Mouse (Mus musculus) olfactory bulb, adult 2 months (tissue): ENCODE measurements around the gene Lsm2. TPM values are rescaled to one million over a fixed set of nuclear protein-coding genes. Genes with fewer than 3 reads are reported as not detected.
"Not testable (repeated sequence)": the region's sequence is repeated elsewhere in the genome, so short reads cannot be mapped to it uniquely, and the experiment has no call there.

Experiments used
- H3K27ac ChIP-seq: fragments of 200-500 bp; 2 replicates; pipeline ENCODE4 v1.5.1; 2012; ENCODE audit warnings: low read depth, low read length; ENCODE audit not compliant: insufficient read depth
- H3K4me1 ChIP-seq: fragments of 200-500 bp; 2 replicates; pipeline ENCODE4 v1.6.1; 2012; ENCODE audit warnings: low read length; ENCODE audit not compliant: control insufficient read depth, insufficient read depth
- H3K4me3 ChIP-seq: fragments of 200-500 bp; 2 replicates; pipeline ENCODE4 v1.5.1; 2012; ENCODE audit warnings: mild to moderate bottlenecking, low read depth, low read length, moderate library complexity; ENCODE audit not compliant: insufficient read depth
- CTCF ChIP-seq: fragments of 200-500 bp; IDR thresholded peaks from 2 replicates; pipeline ENCODE4 v1.5.1; 2012; ENCODE audit warnings: low read depth, mild to moderate bottlenecking, low read length, moderate library complexity; ENCODE audit not compliant: insufficient read depth
- POLR2A ChIP-seq: fragments of 200-500 bp; IDR thresholded peaks from 2 replicates; pipeline ENCODE4 v1.6.1; 2012; ENCODE audit warnings: mild to moderate bottlenecking, low read depth, low read length, moderate library complexity; ENCODE audit not compliant: insufficient read depth
- WGBS: fragments of 180-500 bp; shearing (Covaris S2); methylation state at CpG from one replicate; pipeline ENCODE4 v1.1.7; 2018; 5-methylcytosine and 5-hydroxymethylcytosine counted together
- polyA plus RNA-seq: library from polyadenylated mRNA; stranded (reverse); fragments of >200 nt; gene quantifications from 2 replicates; pipeline ENCODE4 v1.2.4, GENCODE M21; 2012; ENCODE audit warnings: low replicate concordance; ENCODE audit not compliant: missing spikeins, insufficient read depth, insufficient read length

The Lsm2 gene
- polyA plus RNA-seq, 1 experiment, result not detected

DNA sequence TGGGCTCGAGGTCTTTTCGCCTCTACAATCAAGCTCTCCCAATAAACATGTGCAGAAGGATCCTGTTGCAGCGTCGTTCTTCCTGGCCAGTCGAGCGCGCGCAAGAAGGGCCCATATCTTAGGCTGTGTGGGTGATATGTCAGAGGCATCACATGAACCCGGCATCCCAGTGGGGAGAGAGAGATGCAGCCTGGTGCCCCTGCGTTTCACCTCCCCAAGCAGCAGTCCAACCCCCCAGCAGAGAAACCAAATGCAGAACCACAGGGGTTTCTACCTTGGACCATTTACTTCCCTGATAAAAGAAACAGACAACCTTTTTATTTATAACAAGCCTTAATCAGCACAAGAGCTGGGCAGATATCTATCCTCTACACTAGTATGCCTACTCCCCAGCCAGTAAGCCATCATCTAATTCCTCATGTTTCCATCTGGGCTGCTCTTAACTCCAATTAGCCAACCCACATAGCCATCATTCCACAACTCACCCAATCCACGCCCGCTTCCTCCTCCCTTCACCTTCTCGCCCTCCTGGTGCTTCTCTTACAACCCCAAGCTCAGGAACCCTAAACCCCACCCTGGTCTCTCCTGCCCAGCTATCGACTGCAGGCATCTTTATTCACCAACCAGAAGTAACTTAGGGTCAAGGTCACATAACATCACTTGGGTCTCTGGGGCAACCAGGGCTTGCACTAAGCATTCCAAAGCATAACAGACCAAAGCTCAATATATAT is 14.9 kb downstream of the Lsm2 start:
- Histone ChIP-seq H3K27ac (no peak overlapping the region), H3K4me1 (peaks cover 4% of the 10 kb centered on the region), H3K4me3 (no peak overlapping the region)
- TF ChIP-seq CTCF (no peak), POLR2A (no peak)
- 92% methylated on average over 13 of the region's 14 CpGs for WGBS

DNA sequence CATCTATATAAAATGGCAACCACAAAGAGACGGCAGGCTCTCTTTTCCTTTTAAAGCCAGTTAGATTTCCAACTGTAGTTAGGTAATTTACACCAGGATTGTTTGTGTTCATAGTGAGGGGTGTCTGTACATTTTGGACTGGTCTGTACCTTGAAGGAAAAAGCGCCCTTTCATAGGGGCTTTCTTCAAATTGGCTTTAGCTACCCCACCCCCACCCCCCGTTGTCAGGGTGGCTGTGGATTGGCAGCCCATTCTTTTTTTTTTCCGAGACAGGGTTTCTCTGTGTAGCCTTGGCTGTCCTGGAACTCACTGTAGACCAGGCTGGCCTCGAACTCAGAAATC is 15.5 kb downstream of the Lsm2 start:
- H3K27ac ChIP-seq, result no peak overlapping the region
- TF ChIP-seq POLR2A (no peak), CTCF (no peak)
- WGBS, result 89% methylated on average over 5 of the region's 5 CpGs
- H3K4me3 ChIP-seq, result no peak overlapping the region
- H3K4me1 ChIP-seq, result peaks cover 4% of the 10 kb centered on the region

DNA sequence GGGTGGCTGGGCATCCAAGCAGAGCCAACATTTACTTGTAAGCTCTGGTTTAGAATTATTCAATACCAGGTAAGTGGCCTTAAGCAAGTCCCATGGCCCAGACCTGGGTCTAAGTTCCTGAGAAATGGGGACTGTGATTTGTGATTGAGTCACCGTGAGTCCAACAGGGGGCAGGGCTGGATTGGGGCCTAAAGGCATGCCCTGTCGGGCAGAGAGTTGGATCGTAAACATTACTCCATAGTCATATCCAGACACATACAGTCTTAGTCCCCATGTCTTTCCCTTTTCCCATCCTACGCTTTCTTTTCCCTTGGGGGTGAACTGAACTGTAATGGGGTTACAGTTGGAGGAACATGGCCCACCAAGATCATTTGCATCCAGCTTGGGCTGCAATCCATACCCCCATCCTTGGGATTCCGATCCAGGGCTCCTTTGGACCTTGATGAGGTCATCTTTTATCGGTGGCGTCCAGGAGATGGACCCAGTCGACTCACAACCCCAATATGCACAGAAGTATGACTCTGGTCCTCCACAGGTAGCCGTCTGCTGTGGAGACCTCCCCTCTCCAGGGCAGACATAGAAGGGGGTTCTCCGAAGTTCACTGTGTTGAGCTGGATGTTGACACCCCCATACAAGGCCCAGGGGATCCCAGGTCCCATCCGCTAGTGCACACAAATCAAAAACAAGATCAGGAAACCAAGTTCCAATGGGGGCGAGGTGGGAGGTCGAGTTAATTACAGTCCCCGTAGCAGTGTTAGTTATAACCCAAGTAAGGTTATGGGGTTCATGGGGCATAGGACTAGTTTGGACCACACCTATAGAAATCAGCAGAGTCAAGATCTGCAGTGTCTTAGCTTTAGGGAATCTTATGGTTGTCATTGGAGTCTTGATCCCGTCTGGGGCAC is 17.1 kb downstream of the Lsm2 start:
- TF ChIP-seq POLR2A, result no peak
- TF ChIP-seq CTCF, result no peak
- Histone ChIP-seq H3K27ac (no peak overlapping the region), H3K4me3 (no peak overlapping the region), H3K4me1 (peaks cover 10% of the 10 kb centered on the region)
- WGBS, result 91% methylated on average over 15 of the region's 15 CpGs

DNA sequence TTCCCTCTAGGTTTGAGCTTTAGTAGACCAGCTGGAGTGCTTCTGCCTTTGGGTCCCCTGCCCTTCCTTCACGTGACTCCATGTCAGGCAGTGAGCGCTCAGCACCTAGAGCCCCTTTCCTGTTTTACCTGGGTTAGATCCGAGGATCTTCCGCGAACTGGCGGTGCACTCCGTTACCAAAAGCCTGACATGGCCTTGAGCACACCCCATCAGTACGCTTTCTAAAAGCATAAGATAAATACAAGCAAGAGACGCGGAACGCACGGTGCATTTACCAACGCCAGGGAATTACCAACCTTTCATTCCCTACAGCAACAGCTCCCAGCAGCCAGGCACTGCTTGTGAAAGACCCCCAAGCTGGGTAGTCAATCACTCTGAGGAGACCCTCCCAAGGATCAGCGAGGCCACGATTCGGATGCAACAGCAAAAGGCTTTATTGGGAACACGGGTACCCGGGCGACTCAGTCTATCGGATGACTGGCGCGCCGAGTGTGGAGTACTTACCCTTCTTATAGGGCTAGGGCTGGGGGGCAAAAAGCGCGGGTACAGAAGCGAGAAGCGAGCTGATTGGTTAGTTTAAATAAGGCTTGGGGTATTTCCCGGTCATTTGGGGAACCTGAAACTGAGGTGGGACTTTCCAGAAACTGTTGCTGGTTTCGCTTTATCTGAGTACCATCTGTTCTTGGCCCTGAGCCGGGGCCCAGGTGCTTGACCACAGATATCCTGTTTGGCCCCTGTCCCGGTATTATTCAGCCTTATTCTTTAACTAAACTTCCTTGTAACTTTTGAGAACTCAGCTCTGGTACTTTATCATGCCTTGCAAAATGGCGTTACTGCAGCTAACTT is 18.4 kb downstream of the Lsm2 start:
- H3K27ac ChIP-seq, result not testable (repeated sequence)
- WGBS, result 18% methylated on average over 30 of the region's 32 CpGs
- Histone ChIP-seq H3K4me1 (peaks cover 10% of the 10 kb centered on the region), H3K4me3 (peak overlapping the region; percentile 84)

DNA sequence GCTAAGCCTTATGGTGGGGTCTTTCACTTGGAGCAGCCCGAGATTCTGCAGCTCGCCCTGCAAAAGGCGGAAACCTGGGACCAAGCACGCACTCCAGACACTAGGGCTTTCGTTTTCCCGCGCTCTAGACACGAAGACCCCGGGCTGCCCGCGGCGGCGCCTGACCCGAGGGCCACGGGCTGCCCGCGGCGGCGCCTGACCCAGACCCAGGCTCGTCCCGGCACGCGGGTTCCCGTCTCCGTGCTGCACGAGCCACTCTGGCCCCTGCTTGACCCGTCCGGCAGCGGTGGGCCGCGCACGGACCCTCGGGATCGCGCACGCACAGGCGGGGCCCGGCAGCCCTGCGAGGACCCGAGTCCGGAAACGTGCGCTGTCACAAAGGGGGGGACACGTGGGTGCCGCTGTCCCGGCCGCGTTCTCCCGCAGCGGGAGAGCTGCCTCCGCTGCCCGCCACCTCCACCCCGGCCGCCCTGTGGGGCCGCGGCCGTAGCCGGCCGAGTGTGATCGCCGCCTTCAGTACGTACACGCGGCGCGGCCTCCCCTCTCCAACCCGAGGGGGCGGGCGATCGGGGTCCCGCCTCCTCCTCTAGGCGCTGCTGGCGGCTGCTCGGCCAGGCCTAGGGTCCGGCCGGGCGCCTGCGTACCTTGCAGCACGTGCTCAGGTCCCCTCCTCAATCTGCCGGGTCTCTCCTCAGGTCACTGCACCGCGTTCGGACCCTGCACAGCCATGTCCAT is 19.2 kb downstream of the Lsm2 start, which contains the start of gene Vars:
TSS of gene Vars (plus strand) at position 271 of the 735 bp plus-strand sequence.
- peaks cover 10% of the 10 kb centered on the region for H3K4me1 ChIP-seq
- H3K27ac ChIP-seq, result peak within 1 kb of the TSS; percentile 59
- TF ChIP-seq CTCF, result no peak
- peak; percentile 54 for TF ChIP-seq POLR2A
- peak within 1 kb of the TSS; percentile 84 for H3K4me3 ChIP-seq
- under 1% methylated on average over 83 of the region's 83 CpGs for WGBS

DNA sequence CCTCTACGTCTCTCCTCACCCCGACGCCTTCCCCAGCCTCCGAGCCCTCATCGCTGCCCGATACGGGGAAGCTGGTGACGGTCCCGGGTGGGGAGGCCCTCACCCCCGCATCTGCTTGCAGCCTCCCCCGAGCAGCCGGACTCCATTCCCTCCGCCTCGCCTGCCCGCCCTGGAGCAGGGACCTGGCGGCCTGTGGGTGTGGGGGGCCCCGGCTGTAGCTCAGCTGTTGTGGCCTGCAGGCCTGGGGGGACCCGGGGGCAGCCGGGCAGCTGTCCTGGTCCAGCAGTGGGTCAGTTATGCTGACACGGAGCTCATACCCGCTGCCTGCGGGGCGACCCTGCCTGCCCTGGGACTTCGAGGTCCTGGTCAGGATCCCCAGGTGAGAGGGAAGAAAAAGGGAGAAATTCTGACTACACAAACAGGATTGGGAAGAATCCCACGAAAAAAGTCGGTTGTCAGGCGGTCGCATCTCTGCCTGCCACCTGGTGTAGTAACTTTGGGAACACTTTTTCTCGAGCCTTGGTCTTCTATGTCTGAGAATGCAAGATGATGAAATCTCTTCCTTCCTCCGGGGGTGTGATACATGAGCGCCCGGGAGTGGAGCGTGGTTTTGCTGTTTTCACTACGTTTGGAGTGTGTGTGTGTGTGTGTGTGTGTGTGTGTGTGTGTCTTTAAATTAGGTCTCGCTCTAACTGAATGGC is 19.9 kb downstream of the Lsm2 start:
- under 1% methylated on average over 35 of the region's 35 CpGs for WGBS
- no peak for TF ChIP-seq CTCF
- TF ChIP-seq POLR2A, result no peak
- Histone ChIP-seq H3K4me1 (peaks cover 10% of the 10 kb centered on the region), H3K4me3 (peak overlapping the region; percentile 84), H3K27ac (no peak overlapping the region; the same call in 1 of the 2 replicates)

DNA sequence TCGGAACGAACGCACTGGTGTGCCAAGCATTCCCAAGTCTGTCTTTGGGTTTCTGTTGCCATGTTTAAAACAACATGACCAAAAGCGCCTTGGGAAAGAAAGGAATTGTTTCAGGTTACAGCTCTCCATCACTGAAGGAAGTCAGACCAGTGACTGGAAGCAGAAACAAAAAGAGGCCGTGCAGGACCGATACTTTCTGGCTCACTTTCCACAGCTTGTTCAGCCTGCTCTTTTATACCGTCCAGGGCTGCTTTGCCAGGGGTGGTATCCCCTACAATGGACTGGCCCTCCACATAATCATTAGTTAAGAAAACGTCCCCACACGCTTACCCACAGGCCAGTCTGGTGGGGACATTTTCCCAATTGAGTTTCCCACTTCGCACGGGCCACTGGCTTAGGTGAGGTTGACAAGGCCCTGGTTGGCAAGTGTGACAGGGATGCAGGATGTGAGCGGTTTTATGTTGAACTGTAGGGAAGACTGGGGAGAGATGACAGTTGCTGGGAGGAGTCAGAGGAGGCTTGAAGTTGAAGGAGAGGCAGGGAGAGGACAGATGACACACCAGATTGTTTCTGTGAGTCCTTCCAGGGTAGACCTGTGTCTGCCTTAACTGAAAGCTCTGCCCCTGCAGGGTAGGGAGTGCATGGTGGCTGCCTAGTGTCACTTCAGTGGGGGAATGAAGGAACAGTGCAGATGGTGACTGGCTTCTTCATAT is 20.6 kb downstream of the Lsm2 start:
- WGBS, result 6% methylated on average over 12 of the region's 12 CpGs
- H3K27ac ChIP-seq, result no peak overlapping the region
- H3K4me3 ChIP-seq, result peak overlapping the region; percentile 84
- no peak for TF ChIP-seq POLR2A
- TF ChIP-seq CTCF, result no peak
- H3K4me1 ChIP-seq, result peaks cover 10% of the 10 kb centered on the region

DNA sequence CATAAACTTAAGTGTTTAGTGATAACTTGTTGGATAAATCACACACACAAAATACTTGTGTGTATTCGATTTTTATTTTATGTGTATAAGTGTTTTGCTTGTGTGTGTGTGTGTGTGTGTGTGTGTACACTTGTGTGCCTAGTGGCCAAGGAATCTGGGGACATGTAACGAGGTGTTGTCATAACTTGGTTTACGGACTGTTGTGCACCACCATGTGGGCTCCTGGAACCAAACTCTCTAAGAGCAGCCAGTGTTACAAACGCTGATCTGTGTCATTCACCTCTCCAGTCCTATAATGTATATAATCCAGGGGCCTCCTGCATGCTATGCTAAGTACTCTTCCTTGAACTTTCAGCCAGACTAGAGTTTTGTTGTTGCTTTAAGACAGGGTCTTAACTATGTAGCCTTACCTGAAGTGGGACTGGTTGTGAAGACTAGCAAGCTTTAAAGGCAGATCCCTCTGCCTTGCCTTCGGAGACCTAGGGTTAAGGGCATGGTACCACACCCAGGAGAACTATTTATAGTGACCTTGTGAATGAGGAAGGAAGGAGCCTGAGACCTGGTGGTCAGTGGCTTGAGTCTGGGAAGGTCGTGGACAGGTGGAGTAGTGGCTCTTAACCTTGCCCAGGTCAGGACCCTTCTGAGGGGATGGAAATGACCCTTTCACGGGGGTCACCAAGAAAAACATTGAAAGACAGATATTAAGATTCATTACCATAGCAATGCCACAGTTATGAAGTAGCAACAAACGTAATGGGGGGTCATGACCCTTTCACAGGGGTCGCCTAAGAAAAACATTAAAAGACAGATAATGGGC is 21.6 kb downstream of the Lsm2 start:
- Histone ChIP-seq H3K4me3 (no peak overlapping the region), H3K4me1 (peaks cover 10% of the 10 kb centered on the region), H3K27ac (no peak overlapping the region)
- TF ChIP-seq POLR2A, result no peak
- TF ChIP-seq CTCF, result no peak
- WGBS, result 73% methylated on average over 9 of the region's 9 CpGs
